Mouse (Mus musculus): ENCODE results near the gene Wdr45b. TPM values are rescaled to one million over a fixed set of nuclear protein-coding genes. Genes with fewer than 3 reads are reported as not detected.

The Wdr45b gene
- 69.8 TPM for total RNA-seq (2023)

DNA sequence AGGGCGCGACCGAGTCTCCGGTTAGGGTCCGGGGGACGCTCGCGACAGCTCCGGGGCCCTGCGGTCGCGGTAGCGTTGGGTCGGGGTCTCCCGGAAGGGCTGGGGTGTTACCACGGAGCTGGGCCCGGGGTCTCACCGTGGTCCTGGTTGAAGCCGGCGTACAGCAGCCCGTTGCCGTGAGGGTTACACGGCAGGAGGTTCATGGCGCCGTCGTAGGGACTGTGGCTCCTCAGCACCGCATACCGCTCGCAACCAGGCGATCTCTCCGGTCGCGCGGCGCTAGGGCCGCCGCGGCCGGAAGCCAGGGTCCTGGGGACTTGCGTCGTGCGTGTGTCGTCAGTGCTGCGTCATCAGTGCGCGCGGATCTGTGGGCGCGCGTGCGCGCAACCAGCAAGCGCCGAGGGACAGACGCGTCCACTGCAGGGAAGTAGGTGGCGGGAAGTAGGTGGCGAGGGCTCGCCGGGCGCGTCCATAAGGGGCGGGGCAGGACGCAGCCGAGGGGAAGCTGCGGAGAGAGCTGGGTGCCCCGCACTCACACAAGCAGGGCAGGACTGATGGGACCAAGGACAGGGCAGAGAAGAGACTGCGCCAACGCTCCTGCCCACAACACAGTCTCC, at the start of gene Wdr45b:
TSS of gene Wdr45b (minus strand) at position 355 of the 617 bp plus-strand sequence.

GRCm38 (mm10) chr11:121387750-121388553, 33.7 kb upstream of the Wdr45b start, which contains the start of gene Rab40b:
Gene Rab40b (minus strand): TSS chr11:121388251.

Other genes starting within 250 kb of the Wdr45b start
- gene Tex19.2, start 235.8 kb downstream of the Wdr45b start, total RNA-seq (2023): not detected
- not detected for gene Tex19.1, start 208.3 kb downstream of the Wdr45b start, total RNA-seq (2023)
- gene Uts2r, start 194.2 kb downstream of the Wdr45b start, total RNA-seq (2023): not detected
- gene Hexdc, start 150.0 kb downstream of the Wdr45b start, total RNA-seq (2023): 10.1 TPM
- gene Ogfod3, start 149.7 kb downstream of the Wdr45b start, total RNA-seq (2023): 6.1 TPM
- 44.8 TPM for gene Cybc1, start 125.1 kb downstream of the Wdr45b start, total RNA-seq (2023)
- 26.6 TPM for gene Narf, start 117.2 kb downstream of the Wdr45b start, total RNA-seq (2023)
- 31.3 TPM for gene Foxk2, start 94.5 kb downstream of the Wdr45b start, total RNA-seq (2023)
- not detected for gene Rab40b, start 33.8 kb upstream of the Wdr45b start, total RNA-seq (2023)
- gene Fn3krp, start 67.0 kb upstream of the Wdr45b start, total RNA-seq (2023): 6.0 TPM
- gene Fn3k, start 80.5 kb upstream of the Wdr45b start, total RNA-seq (2023): 0.47 TPM
- 44.8 TPM for gene Tbcd, start 97.5 kb upstream of the Wdr45b start, total RNA-seq (2023)
- gene Zfp750, start 164.9 kb upstream of the Wdr45b start, total RNA-seq (2023): not detected

Data from CD4-positive naive resting alpha-beta T cell, adult 76 days (primary cell).